Mouse (Mus musculus): ENCODE measurements around the gene Camk2d. TPM values are rescaled to one million over a fixed set of nuclear protein-coding genes. Genes with fewer than 3 reads are reported as not detected.

Gene Camk2d
- polyA plus RNA-seq, 1 experiment from 2014 or later = 16.5 TPM

- 89% methylated on average over 7 of the region's 7 CpGs for WGBS
- Histone ChIP-seq H3K27ac (replicated peaks; ENCODE audit: low read depth, low read length) (no peak overlapping the region), H3K27me3 (ENCODE audit: control insufficient read depth, insufficient read depth, low read length) (no peaks in the 10 kb centered on the region), H3K4me2 (ENCODE audit: low read depth, low read length) (no peak overlapping the region), H3K9ac (replicated peaks; ENCODE audit: low read length) (no peak overlapping the region), H3K9me3 (replicated peaks; ENCODE audit: control insufficient read depth, low read length) (no peaks in the 10 kb centered on the region), H3K4me3 (ENCODE audit: low read depth, low read length) (no peak overlapping the region), H3K36me3 (replicated peaks; ENCODE audit: control insufficient read depth, insufficient read depth, low read depth, low read length) (no peaks in the 10 kb centered on the region), H3K4me1 (ENCODE audit: control insufficient read depth, insufficient read depth, low read length) (no peaks in the 10 kb centered on the region)
- DNase-seq (ENCODE audit: low spot score) (no peak), ATAC-seq (replicated peaks; ENCODE audit: insufficient number of reproducible peaks, low FRiP score, low TSS enrichment, low read depth) (no peak)
These were observed 6.5 kb upstream of the Camk2d start for GRCm38 (mm10) chr3:126589556-126589955.

- WGBS = 78% methylated on average over 4 of the region's 4 CpGs
- Histone ChIP-seq H3K4me2 (ENCODE audit: low read depth, low read length) (no peak overlapping the region), H3K36me3 (replicated peaks; ENCODE audit: control insufficient read depth, insufficient read depth, low read depth, low read length) (no peaks in the 10 kb centered on the region), H3K4me1 (ENCODE audit: control insufficient read depth, insufficient read depth, low read length) (no peaks in the 10 kb centered on the region), H3K27me3 (ENCODE audit: control insufficient read depth, insufficient read depth, low read length) (no peaks in the 10 kb centered on the region), H3K4me3 (ENCODE audit: low read depth, low read length) (no peak overlapping the region), H3K9ac (replicated peaks; ENCODE audit: low read length) (no peak overlapping the region), H3K27ac (replicated peaks; ENCODE audit: low read depth, low read length) (no peak overlapping the region), H3K9me3 (replicated peaks; ENCODE audit: control insufficient read depth, low read length) (no peaks in the 10 kb centered on the region)
- ATAC-seq (replicated peaks; ENCODE audit: insufficient number of reproducible peaks, low FRiP score, low TSS enrichment, low read depth) (no peak), DNase-seq (ENCODE audit: low spot score) (no peak)
These were observed 646 bp upstream of the Camk2d start for GRCm38 (mm10) chr3:126595456-126595855.

DNA sequence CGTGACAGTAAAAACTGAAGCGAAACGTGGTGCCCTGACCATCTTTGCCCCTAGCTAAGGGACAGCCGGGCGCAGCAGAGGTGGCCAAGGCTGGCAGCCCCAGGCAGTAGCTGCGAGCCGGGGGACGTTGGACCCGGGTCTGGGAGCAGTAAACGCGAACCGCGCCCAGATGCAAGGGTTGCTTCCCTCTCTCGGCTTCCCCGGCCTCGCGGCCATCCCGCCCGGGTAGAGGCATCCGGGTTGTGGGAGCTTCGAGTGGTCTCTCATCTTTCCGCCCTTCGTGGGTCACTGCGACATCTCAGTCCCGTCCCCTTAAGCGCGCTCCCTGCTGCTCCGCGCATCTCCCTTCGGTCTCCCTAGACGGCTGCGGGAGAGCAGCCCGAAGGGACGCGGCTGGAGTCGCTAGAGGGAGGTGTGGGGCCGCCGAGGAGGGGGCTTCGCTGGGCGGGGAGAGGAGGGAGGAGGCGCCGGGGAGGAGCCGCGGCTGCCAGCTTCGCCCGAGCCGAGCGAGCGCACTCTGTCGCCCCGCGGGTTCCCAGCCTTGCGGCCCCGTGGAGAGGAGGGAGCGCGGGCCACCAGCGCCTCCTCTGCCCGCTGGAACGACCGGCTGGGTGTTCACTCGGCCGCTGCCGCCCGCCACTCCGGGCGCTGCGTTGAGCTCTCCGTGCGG, 524 bp downstream of the Camk2d start:
- DNase-seq (ENCODE audit: low spot score) (peak; percentile 87), ATAC-seq (replicated peaks; ENCODE audit: insufficient number of reproducible peaks, low FRiP score, low TSS enrichment, low read depth) (peak; percentile 91)
- Histone ChIP-seq H3K27ac (replicated peaks; ENCODE audit: low read depth, low read length) (peak overlapping the region; percentile 90), H3K4me1 (ENCODE audit: control insufficient read depth, insufficient read depth, low read length) (no peaks in the 10 kb centered on the region), H3K9ac (replicated peaks; ENCODE audit: low read length) (peak overlapping the region; percentile 80), H3K9me3 (replicated peaks; ENCODE audit: control insufficient read depth, low read length) (no peaks in the 10 kb centered on the region), H3K4me3 (ENCODE audit: low read depth, low read length) (peak overlapping the region; percentile 77), H3K36me3 (replicated peaks; ENCODE audit: control insufficient read depth, insufficient read depth, low read depth, low read length) (no peaks in the 10 kb centered on the region), H3K27me3 (ENCODE audit: control insufficient read depth, insufficient read depth, low read length) (no peaks in the 10 kb centered on the region), H3K4me2 (ENCODE audit: low read depth, low read length) (peak overlapping the region; percentile 93)
- under 1% methylated on average over 51 of the region's 69 CpGs for WGBS

DNA sequence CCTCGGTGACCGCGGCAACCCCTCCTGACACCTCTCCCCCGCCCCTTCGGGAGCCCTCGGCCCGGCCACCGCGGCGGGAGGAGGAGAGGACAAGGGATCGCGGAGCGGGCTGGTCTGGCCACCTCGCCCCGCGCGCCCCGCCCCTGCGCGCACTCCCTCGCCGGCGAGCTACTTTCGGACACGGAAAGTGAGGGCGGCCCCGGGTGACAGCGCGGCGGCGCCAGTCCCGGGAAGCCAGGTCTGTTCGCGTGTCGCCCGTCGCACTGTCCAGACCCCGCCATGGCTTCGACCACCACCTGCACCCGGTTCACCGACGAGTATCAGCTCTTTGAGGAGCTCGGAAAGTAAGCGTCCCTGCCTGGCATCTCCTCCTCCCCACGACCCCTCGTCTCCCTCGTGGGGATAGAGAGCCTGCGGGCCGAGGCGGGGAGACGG, 1.1 kb downstream of the Camk2d start:
- no peaks in the 10 kb centered on the region for H3K9me3 ChIP-seq (replicated peaks; ENCODE audit: control insufficient read depth, low read length)
- H3K4me3 ChIP-seq (ENCODE audit: low read depth, low read length) = peak overlapping the region; percentile 77
- peak overlapping the region; percentile 93 for H3K4me2 ChIP-seq (ENCODE audit: low read depth, low read length)
- WGBS = 0% methylated on average over 46 of the region's 51 CpGs
- peak overlapping the region; percentile 90 for H3K27ac ChIP-seq (replicated peaks; ENCODE audit: low read depth, low read length)
- H3K27me3 ChIP-seq (ENCODE audit: control insufficient read depth, insufficient read depth, low read length) = no peaks in the 10 kb centered on the region
- H3K4me1 ChIP-seq (ENCODE audit: control insufficient read depth, insufficient read depth, low read length) = no peaks in the 10 kb centered on the region
- peak; percentile 70 for ATAC-seq (replicated peaks; ENCODE audit: insufficient number of reproducible peaks, low FRiP score, low TSS enrichment, low read depth)
- no peaks in the 10 kb centered on the region for H3K36me3 ChIP-seq (replicated peaks; ENCODE audit: control insufficient read depth, insufficient read depth, low read depth, low read length)
- H3K9ac ChIP-seq (replicated peaks; ENCODE audit: low read length) = peak overlapping the region; percentile 80
- peak; percentile 75 for DNase-seq (ENCODE audit: low spot score)

DNA sequence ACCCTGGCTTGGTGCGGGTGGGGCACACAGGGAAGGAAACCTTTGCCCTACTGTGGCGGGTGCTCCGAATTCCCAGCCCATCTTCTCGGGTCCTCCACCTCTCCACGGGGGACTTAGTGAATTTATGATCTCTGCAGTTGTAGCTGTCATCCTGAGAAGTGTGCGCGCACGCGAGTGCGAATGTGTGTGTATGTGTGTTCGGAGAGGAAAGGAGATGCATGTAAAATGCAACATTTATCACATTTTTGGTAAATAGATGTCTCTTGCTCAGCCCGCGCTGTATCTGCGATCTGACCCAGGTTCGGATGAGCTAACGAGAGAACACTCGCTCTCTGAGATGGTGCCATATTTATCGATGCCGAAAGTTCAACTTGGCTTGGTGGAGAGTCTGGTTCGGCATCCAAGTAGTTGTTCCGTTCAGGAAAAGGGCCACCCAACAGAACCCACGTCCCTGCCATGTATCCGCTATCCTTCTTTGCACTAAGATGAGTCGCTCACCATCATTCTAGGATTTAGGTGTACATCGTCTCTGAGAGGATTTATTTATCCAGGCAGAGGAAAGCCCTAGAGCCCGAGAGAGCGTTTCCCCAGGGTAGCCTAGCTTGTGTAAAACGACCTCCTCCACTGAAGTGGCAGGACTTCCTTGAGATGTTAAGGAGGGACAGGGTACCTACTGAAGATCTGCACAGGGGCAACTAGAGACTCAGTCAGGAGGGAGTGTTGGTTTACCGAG, 1.7 kb downstream of the Camk2d start:
- no peaks in the 10 kb centered on the region for H3K36me3 ChIP-seq (replicated peaks; ENCODE audit: control insufficient read depth, insufficient read depth, low read depth, low read length)
- no peaks in the 10 kb centered on the region for H3K9me3 ChIP-seq (replicated peaks; ENCODE audit: control insufficient read depth, low read length)
- WGBS = under 1% methylated on average over 29 of the region's 29 CpGs
- DNase-seq (ENCODE audit: low spot score) (peak; percentile 44), ATAC-seq (replicated peaks; ENCODE audit: insufficient number of reproducible peaks, low FRiP score, low TSS enrichment, low read depth) (no peak)
- peak overlapping the region; percentile 90; the same call in 1 of the 2 replicates for H3K27ac ChIP-seq (replicated peaks; ENCODE audit: low read depth, low read length)
- peak overlapping the region; percentile 93 for H3K4me2 ChIP-seq (ENCODE audit: low read depth, low read length)
- peak overlapping the region; percentile 80 for H3K9ac ChIP-seq (replicated peaks; ENCODE audit: low read length)
- H3K27me3 ChIP-seq (ENCODE audit: control insufficient read depth, insufficient read depth, low read length) = no peaks in the 10 kb centered on the region
- no peaks in the 10 kb centered on the region for H3K4me1 ChIP-seq (ENCODE audit: control insufficient read depth, insufficient read depth, low read length)
- H3K4me3 ChIP-seq (ENCODE audit: low read depth, low read length) = peak overlapping the region; percentile 77

DNA sequence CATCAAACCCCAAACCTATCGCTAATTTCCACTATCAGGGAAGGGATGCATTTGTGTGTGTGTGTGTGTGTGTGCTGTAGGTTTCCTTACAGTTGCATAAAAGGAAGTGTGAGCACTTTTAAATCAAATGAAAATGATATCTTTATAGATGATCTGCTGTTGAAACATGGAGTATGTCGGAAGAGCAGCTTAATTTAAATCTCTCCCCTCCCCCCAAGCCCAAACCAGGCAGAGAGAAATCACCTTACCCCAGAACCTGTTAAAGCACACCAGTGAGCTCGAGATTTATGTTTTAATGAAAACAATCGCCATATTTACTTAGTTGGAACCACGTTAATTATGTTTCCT, 2.2 kb downstream of the Camk2d start:
- DNase-seq (ENCODE audit: low spot score) (no peak), ATAC-seq (replicated peaks; ENCODE audit: insufficient number of reproducible peaks, low FRiP score, low TSS enrichment, low read depth) (no peak)
- Histone ChIP-seq H3K9me3 (replicated peaks; ENCODE audit: control insufficient read depth, low read length) (no peaks in the 10 kb centered on the region), H3K27me3 (ENCODE audit: control insufficient read depth, insufficient read depth, low read length) (no peaks in the 10 kb centered on the region), H3K4me1 (ENCODE audit: control insufficient read depth, insufficient read depth, low read length) (no peaks in the 10 kb centered on the region), H3K27ac (replicated peaks; ENCODE audit: low read depth, low read length) (no peak overlapping the region), H3K4me2 (ENCODE audit: low read depth, low read length) (peak overlapping the region; percentile 93), H3K4me3 (ENCODE audit: low read depth, low read length) (peak overlapping the region; percentile 77), H3K36me3 (replicated peaks; ENCODE audit: control insufficient read depth, insufficient read depth, low read depth, low read length) (no peaks in the 10 kb centered on the region), H3K9ac (replicated peaks; ENCODE audit: low read length) (peak overlapping the region; percentile 26; the same call in 1 of the 2 replicates)
- WGBS = 2% methylated on average over 5 of the region's 5 CpGs

DNA sequence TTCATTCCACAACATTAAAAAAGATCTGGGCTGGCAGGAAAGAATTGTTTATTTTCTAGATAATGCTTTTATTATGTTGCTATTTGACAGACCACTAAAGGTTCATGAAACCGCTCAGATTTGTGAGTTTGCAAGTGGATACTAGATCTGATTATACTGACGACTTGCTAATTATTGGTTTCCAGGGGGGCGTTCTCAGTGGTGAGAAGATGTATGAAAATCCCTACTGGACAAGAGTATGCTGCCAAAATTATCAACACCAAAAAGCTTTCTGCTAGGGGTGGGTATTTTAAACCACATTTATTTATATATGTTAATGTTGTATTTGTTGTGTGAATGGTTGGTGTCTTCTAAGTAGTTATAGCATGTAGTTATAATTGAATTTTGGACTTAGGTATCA, 2.8 kb downstream of the Camk2d start:
- WGBS = 45% methylated on average over 3 of the region's 3 CpGs
- no peak overlapping the region for H3K4me3 ChIP-seq (ENCODE audit: low read depth, low read length)
- H3K9ac ChIP-seq (replicated peaks; ENCODE audit: low read length) = no peak overlapping the region
- DNase-seq (ENCODE audit: low spot score) (no peak), ATAC-seq (replicated peaks; ENCODE audit: insufficient number of reproducible peaks, low FRiP score, low TSS enrichment, low read depth) (no peak)
- H3K4me2 ChIP-seq (ENCODE audit: low read depth, low read length) = no peak overlapping the region
- H3K9me3 ChIP-seq (replicated peaks; ENCODE audit: control insufficient read depth, low read length) = no peaks in the 10 kb centered on the region
- no peaks in the 10 kb centered on the region for H3K4me1 ChIP-seq (ENCODE audit: control insufficient read depth, insufficient read depth, low read length)
- no peaks in the 10 kb centered on the region for H3K27me3 ChIP-seq (ENCODE audit: control insufficient read depth, insufficient read depth, low read length)
- no peaks in the 10 kb centered on the region for H3K36me3 ChIP-seq (replicated peaks; ENCODE audit: control insufficient read depth, insufficient read depth, low read depth, low read length)
- no peak overlapping the region for H3K27ac ChIP-seq (replicated peaks; ENCODE audit: low read depth, low read length)

DNA sequence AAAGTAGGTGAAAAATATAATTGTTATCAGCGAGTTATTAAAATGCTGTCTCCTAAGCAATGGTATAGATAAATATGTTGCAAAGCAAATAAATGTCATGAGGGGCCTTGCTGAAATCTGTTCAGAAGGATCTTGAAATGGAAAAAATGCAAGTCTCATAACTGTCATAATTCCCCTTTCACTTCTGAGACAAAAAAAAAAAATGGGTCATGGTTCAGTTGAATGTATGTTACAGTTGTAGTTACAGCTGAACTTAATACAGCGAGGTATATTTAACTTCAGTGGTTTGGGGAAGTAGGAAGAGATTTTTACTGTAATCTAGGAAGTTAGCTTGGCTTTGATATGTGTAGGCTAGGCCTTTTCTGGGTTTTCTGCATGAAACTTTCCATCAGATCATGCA, 3.2 kb downstream of the Camk2d start:
- Histone ChIP-seq H3K27ac (replicated peaks; ENCODE audit: low read depth, low read length) (no peak overlapping the region), H3K4me2 (ENCODE audit: low read depth, low read length) (no peak overlapping the region), H3K36me3 (replicated peaks; ENCODE audit: control insufficient read depth, insufficient read depth, low read depth, low read length) (no peaks in the 10 kb centered on the region), H3K4me1 (ENCODE audit: control insufficient read depth, insufficient read depth, low read length) (no peaks in the 10 kb centered on the region), H3K27me3 (ENCODE audit: control insufficient read depth, insufficient read depth, low read length) (no peaks in the 10 kb centered on the region), H3K9me3 (replicated peaks; ENCODE audit: control insufficient read depth, low read length) (no peaks in the 10 kb centered on the region), H3K4me3 (ENCODE audit: low read depth, low read length) (no peak overlapping the region), H3K9ac (replicated peaks; ENCODE audit: low read length) (no peak overlapping the region)
- WGBS = 81% methylated on average over 2 of the region's 2 CpGs
- DNase-seq (ENCODE audit: low spot score) = no peak
- ATAC-seq (replicated peaks; ENCODE audit: insufficient number of reproducible peaks, low FRiP score, low TSS enrichment, low read depth) = no peak

All from embryonic facial prominence, embryonic 11.5 days (tissue).